Mouse (Mus musculus) spleen, postnatal 14 days (tissue): ENCODE results near the gene Mapt.

Experiments used
- DNase-seq, 2 experiments: peaks; one replicate each; pipeline ENCODE4 v3.0.0; 2021 to 2022; ENCODE audit warnings: low spot score in 2 of 2

The Mapt gene

DNA sequence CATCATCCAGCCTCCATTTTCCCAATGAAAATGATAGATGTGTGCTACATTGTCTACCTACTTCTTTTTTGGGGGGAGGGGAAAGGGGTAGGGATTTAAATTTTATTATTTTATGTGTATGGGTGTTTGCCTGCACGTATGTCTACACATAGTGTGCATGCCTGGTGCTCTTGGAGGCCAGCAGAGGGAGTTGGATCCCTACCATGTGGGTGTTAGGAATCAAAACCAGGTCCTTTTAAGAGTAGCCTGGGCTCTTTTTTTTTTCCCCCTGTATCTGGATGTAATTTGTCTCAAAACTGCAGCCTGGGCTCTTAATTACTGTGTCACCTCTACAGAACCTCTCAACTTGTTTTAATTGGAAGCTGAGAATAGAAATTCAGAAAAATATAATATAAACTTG is 148.4 kb downstream of the Mapt start:
- DNase-seq = no peak
